Mouse (Mus musculus) testis, postnatal 10 days (tissue): ENCODE data around the gene Vwa3a.

Experiments used
- DNase-seq: peaks from one replicate; pipeline ENCODE4 v3.0.0; 2021; ENCODE audit warnings: low spot score

The Vwa3a gene

DNA sequence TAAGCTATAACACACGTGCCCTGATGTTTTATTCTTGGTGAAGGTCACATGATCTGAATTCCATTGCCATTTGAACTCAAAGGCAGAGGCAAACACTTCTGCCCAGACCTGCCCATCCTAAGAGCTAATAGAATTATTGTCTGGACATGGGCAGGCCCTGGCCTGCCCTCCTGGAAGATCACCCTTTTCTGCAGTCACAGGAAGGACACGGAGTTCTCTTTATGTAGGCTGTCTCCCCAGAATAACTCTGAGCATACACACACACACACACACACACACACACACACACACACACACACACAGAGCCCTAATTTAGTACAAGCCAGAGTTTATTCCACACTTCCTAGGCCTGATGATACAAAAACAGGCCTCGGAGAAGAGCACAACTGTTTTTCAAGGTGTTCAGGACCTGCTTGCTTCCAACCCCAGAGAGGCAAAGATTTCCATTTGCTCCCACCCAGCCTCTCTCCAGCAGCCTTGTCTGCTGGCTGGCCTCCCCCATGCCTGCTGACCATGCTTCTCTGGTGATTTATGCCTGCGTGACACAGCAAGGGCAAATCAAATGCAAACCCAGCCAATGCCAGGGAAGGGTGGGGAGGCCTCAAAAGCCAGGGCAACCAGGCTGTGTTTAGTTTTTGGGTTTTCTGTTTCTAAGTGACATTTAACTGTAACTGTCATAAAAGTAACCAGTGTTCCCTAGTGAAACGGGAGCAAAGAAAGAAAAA lies 99.5 kb downstream of the Vwa3a start:
- no peak for DNase-seq

DNA sequence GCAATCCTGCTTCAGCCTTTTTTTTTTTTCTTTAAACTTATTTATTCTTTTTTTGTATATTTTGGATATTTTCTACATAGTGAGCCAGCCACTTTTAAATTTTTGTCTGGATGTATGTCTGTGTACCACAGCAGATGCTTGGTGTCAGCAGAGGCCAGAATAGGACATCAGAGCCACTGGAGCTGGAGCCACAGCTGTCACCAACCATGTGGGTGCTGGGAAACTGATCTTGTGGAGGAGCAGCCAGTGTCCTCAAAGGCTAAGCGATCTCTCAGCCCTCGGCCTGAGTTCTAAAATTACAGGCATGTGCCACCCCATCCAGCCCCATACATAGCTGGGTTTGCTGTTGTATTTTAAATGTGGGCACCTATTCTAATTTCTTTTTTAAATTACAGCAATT lies 100.7 kb downstream of the Vwa3a start:
- no peak for DNase-seq

DNA sequence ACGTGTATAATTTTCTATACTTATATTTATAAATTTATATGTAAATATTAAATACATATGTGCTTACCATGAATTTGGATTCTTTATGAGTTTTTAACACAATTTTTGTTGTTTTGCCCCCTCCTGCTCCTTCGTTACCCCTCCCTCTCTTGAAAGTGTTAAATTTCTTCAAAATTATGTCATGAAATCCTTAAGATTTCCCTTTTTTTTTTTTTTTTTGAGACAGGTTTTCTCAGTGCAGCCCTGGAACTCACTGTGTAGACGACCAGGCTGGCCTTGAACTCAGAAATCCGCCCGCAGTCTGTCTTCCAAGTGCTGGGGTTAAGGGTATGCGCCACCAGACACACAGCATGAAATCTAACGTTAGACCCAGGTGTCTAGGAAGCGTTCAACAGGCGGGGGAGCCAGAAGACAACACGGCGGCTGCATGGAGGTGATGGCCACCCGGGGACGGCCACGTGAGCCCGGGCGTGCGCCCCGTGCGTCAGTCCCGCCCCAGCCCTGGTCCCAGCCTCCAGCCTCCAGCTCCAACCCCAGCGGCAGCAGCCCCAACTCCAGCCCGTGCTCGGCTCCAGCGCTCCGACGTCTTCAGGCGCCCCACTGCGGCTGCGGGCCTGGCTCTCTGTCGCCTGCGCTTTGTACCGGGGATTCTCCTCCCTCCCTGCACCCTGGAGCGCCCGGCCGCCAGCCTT lies 103.4 kb downstream of the Vwa3a start, which contains the start of gene Eef2k:
TSS of gene Eef2k (plus strand) at position 487 of the 692 bp plus-strand sequence.
- peak; percentile 86 for DNase-seq

DNA sequence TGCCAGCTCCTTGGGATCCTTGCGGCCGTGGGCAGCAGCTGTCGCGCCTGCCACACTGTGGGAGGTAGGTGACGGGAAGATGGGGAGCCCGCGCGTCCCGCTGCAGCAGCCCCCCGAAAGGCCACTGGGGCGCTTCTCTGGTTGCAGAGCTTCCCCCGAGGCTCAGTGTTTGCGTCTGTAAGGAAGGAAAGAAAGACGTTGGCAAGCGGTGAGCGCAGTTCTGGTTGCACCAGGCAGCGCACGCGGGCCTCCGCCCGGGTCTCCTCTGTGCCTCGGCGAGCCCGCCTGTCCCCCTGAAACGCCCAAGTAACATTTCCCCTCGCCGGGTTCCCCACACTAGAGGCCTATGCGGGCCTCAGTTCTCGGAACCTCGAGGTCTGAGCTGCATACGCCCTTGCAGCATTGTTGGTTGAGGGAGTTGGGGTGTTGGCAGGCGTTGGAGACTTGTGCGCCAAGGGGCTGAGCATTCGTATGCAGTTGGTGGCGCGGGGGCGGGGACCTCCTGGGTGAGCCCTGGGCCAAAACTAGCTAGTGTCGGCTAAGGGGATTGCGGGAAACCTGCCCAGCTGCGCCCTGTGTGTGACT lies 104.0 kb downstream of the Vwa3a start:
- DNase-seq, result peak; percentile 86

DNA sequence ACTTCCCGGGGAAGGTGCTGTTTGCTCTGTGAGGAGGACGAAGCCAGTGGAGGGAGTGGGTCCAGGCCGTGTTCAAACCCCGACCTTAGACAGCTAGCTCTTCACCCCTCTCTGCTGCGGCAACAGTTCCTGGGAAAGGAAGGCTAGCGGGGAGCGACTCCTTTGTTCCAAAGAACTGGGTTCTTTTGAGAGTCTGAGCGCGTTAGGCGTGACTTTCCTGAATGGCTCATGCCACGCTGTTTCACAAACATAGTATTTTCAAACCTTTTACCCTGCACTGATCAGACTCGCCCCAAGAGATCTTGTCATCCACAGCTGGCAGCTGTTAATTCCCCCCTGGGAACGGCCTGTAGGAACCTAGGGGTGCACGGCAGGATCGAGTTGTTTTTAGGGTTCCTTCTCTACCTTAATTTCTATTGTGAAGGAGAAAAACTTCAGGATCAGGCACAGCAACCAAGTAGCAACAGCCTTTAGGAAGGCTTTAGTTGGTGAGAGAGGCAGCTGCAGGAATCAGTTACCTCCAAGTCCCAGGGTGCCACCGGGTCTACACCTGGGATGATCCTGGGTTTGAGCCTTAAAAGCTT lies 104.8 kb downstream of the Vwa3a start:
- peak; percentile 47 for DNase-seq

DNA sequence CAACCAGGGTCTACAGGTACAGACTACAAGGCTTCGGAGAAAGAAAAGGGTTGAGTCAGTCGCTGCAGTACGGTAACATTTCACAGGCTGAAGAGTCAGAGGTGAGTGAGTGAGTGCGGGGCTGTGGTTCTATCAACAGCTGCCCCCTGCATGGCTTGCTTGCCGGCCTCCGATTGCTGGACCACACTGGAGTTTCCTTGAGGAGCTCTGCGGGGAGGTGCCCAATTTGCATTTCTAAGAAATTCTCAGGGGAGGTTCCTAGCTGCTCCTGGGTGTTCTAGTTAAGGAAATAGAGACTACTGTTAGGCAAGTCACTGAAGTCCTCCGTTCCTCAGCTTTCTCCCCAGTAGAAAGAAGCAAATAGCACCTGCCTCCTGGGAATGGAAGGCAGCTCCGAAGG lies 105.6 kb downstream of the Vwa3a start:
- DNase-seq, result no peak

DNA sequence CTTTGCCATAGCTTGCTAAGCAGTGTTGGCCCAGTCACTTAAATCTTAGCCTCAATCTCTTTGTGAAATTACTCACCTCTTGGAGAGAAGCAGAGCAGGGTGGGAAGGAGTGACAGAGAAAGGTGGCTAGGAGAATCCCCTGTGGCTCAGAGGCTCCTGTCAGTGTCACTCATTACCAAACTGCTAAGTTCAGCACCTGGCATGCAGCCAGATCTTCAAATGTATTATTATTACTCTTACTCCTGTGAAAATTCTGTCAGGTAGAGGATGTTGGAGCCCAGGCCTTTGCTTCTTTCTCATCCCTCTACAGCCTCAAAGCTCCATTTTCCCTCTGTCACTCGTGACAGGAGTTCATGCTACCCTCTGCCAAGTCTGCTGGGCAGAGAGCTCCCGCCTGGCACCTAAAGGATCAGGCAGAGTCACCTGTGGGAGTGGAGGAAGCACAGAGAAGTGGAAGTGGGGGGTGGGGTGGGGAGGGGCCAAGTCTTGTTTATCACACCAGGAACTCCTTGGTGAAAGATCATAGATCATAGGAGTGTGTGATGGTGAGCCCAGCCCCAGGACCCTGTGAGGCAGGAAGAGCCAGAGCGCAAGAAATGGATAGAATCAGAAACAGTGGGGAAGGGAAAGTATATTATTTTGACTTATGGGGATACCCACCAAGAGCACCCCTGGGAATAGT lies 109.9 kb downstream of the Vwa3a start:
- DNase-seq, result no peak

DNA sequence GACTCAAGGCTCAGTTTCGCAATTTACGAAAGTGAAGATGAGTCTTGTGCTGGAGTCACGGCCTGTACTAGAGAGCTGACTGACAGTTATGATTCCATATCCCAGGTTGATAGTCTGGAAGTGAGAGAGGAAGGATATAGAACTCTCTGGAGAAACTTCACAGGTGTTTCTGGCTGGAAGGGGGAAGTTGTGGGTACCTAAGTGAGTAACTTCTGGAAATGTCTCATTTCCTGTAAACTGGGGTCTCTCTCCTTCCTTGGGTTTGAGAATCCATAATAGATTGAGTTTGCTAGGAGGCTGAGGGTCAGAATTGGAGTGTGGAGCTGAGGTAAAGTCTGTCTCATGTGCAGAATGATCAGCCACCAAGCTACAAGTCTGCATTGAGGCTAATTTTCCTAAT lies 111.0 kb downstream of the Vwa3a start:
- DNase-seq, result no peak
